Mouse (Mus musculus) thymus, postnatal 0 days (tissue): Measurements from ENCODE around the gene Nmt1. TPM values are rescaled to one million over a fixed set of nuclear protein-coding genes. Genes with fewer than 3 reads are reported as not detected.

Experiments
- DNase-seq: peaks from one replicate; pipeline ENCODE4 v3.0.0-alpha.2; 2015; ENCODE audit warnings: low spot score
- polyA plus RNA-seq: library from polyadenylated mRNA; unstranded; fragments of >200 nt; fragmentation: Nextera tagmentation; extraction: Ambion mirVana; gene quantifications from 2 replicates; pipeline ENCODE4 v1.2.1, GENCODE M21; 2015

Nmt1 gene
- polyA plus RNA-seq, result 81.6 and 85.6 TPM in 2 replicates

GRCm38 (mm10) chr11:103028176-103028891 is at the start of gene Nmt1, which contains the start of gene Dcakd:
TSS of gene Nmt1 (plus strand) at chr11:103028190.
TSS of gene Dcakd (minus strand) at chr11:103028333.
- peak; percentile 97 for DNase-seq

DNA sequence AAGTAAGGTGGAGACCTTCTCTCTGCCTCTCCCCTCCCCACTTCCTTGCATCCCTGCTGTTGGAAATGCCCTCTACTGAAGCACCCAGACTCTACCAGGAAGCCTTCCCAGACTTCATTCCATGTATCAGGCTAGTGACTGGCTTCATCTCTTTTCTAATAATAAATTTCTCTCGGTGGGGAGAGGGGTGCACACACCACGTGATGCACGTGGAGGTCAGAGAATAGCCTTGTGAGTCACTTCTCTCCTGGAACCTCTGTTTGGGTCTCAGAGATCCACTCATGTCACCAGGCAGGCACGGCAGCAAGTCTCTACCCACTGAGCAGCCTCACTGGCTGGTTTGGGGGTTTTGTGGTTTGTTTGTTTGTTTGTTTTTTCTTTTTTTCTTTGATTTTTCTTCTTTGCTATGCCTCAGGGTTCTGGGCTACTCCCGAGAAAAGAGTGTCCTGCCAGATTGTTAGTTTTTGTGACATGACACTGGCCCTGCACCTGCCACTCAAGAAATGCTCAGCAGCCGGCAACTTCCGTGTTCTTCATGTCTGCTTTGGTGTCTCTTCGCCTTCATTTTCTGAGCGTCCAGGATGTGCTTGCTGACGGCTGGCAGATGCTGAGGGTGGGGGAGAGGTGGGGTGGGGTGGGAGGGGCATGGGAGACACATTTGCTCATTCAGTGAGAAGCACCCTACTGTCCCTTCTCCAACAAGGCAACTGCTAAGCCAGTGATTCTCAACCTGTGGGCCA is 46.7 kb upstream of the Nmt1 start:
- DNase-seq, result peak; percentile 63

GRCm38 (mm10) chr11:102984086-102984485 is 43.9 kb upstream of the Nmt1 start:
- DNase-seq, result no peak

DNA sequence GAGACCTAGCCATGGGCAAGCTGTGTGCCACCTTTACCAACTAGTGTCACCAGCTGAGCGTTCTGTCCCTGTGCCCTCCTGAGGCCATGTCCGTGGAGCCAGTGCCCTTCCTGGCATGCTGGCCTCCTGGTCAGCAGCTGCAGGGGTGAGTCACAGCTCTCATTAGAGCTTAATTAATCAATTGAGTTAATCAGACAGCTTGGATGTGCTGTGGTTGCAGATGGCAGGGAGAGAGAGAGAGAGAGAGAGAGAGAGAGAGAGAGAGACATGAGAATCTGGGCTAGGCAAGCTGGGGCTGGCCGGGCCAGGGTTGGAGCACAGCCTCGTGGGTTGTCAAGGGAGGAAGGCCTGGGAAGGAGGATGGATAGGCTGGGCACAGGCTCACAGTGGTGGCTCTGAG is 43.4 kb upstream of the Nmt1 start:
- DNase-seq, result no peak

GRCm38 (mm10) chr11:102985160-102985559 is 42.8 kb upstream of the Nmt1 start:
- DNase-seq, result no peak

- DNase-seq, result no peak
Measured at GRCm38 (mm10) chr11:102989641-102990151, 38.3 kb upstream of the Nmt1 start.

DNA sequence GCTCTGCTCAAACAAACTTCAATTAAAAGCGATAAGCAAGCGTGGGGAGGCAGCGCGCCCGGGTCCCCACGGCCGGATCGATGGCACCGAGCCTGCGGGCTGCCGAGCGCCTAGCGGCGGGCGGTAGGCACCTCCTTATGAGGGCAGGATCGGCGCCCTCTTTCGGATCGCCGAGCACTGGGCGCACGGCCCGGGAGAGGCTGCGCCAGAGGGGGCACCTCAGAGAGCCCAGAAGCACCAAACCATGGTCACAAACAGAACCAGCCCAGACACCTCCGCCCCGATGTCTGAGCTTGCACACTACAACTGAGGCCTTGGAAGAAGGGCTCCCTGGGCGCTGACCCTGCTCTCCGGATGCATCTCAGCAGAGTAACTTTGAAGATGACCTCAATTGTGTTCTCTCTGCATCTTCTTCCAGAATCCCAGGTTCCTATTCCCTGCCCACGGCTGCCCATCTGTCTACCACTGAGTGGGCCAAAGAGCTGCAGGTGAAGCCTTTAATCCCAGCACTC is 37.8 kb upstream of the Nmt1 start:
- peak; percentile 42 for DNase-seq

GRCm38 (mm10) chr11:102991681-102992080 is 36.3 kb upstream of the Nmt1 start:
- no peak for DNase-seq

DNA sequence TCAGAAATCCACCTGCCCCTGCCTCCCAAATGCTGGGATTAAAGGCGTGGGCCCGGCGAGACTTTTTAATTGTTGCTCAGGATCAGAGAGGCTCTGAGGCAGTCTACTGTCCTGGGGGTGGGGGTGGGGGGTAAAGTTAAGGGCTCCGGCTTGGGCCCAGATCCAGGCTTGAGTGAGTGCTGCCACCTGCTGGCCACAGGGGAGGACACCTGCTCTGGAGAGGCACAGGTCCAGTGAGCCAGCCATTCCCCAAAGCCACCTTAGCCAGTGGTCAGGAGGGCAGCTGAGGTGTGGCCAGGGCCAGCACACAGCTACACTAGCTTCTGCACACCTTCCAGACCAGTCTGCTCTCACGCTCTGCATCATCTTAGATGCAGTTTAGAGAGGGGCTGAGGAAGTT is 35.0 kb upstream of the Nmt1 start:
- peak; percentile 74 for DNase-seq

DNA sequence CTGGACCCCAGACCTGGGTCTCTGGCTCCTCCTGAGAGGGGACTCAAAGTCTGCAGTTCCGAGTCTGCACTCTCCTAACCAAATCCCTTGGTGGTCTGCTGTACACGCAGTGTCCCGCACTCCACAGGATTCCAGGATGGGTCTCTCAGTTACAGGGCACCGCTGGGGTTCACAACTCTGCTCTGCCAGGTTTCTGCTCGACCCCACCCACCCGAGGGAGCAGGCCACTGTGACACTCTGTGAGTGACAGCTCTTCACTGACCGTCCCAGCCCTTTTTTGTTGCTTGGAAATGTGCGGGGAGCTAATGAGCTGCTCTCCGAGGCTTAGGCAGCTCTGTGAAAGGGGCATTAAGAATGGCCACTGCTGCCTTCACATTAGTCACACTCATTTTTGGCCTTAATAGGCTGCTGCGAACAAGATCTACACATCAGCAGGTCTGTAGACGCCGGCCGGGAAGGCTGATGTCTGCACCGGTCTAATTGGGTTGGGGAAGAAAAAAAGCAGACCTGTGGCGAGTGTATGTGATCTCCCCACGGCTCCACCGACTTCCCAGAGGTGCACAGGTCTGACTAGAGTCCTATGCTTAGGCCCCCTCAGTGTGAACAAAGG is 34.5 kb upstream of the Nmt1 start:
- no peak for DNase-seq

DNA sequence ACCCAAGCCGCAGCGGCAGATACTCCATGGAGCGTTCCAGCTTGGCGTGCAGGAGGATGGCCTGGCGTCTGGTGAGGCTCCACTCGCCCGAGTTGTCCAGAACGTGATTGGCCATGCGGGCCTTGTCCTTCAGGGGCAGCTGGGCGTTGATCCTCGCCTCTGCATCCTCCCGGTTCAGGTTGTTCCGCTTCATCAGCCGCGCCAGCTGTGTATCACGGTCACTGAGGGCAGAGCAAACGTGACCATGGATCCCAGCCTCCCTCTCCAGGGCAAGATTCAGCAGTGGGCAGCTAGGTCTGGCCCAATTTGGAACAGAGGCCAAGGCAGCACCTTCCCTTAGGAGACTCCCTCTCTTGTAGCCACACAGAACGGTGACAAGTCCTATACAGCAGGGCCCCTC is 33.0 kb upstream of the Nmt1 start:
- no peak for DNase-seq

- no peak for DNase-seq
Measured at GRCm38 (mm10) chr11:102996385-102996784, 31.6 kb upstream of the Nmt1 start.

DNA sequence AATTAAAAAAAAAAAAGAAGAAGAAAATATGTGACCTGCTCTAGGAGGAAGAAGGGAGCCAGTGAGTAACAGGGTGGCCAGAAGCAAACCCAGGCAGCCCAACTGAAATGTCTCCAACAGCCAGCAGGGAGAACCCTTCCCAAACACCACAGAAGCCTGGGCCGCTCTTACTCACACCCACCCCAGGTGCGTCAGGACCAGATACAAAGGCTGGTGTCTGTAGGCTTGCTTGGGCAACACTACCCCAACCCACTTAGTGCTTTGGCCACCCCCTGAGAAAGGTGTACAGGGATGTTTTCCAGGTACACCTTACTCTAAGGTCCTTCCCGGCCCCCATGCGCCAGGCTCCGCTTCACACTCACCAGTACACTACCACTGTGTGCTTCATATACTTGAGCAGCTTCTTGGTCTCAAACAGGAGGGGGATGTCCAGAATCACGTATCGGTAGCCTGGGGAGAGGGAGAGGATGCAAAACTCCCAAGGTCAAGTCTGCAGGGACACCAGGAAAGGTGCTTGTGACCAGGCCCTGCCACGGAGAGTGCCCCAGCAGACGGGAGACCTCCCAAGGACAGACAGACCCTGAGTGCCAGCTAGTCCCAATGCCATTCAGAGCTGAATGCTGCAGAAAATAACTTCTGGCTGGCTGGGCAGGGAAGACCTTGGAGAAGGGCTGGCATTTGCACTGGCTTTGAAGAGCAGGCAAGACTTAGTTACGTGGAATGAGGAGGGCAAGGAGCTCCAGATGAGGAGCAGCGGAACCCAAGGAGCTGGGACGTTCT is 30.8 kb upstream of the Nmt1 start:
- DNase-seq, result no peak

DNA sequence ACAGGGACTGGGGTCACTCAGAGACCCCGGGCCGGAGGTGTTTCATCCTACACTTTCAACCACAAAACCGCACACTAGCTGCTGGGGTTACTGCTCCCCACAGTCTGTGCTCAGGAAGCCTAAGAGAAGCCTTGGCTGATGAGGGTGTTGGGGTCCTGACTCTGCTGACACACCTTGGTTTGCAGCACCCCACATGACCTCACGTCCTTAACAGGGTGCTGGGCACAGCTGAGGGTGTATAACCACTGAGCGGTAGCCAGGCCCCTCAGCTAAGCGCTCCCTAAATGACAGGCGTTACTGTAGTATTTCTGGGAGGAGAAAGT is 29.8 kb upstream of the Nmt1 start:
- no peak for DNase-seq

GRCm38 (mm10) chr11:102998577-102999316 is 29.2 kb upstream of the Nmt1 start:
- peak; percentile 79 for DNase-seq

DNA sequence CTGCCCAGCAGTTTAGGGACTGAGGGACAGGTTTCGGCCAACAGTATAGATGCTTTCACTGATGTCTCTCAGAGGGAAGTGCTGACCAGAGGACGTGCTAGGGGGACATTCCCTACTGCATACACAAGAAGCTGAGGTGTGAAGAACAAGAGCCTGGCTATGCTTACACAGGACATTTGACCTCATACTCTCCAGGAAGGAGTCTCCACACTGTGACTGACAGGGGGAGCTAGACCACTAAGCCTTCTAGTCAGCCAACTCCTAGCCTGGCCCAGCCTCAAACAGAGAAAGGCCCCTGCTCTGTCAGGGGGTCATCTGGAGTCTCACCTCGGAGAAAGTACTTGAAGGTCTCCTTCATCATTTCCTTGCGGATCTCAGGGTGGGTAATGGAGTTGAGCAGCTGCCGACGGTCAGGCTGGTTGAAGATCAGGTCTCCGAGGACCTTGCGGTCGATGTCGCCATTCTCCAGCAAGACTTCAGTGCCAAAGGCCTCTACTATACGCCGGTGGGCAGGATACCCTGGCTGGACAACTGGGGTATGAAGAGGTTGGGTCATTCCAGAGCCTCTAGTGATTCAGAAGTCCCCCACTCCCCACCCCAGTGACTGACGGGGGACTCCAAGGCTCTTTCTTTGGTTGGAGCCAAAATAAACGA is 28.5 kb upstream of the Nmt1 start:
- DNase-seq, result no peak

DNA sequence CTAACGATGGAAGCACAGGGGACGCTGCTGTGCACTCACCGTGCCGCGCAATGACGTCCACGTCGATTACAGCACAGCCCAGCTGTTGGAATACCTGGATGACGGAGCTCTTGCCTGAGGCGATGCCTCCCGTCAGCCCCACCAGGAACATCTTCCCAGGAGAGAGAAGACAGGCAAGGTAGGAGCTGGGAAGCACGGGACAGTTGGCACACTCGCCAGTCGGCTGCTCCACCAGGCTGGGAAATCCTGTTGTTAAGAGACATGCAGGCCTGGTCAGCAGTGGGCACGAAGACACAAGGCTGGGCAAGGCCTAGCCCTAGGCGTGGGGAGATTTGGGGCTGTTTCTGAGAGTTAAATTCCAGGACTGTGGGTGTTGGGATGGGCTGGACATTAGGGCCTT is 27.9 kb upstream of the Nmt1 start:
- DNase-seq, result no peak

- DNase-seq, result no peak
Measured at GRCm38 (mm10) chr11:103001063-103001462, 26.9 kb upstream of the Nmt1 start.

- DNase-seq, result no peak
Measured at GRCm38 (mm10) chr11:103003210-103003609, 24.8 kb upstream of the Nmt1 start.

GRCm38 (mm10) chr11:103004852-103005251 is 23.1 kb upstream of the Nmt1 start:
- DNase-seq, result no peak
